Mouse (Mus musculus) thymus, adult 2 months (tissue): ENCODE results near the gene Prkrip1.

Source experiments
- CTCF ChIP-seq: fragments of 200-500 bp; IDR thresholded peaks from 2 replicates; pipeline ENCODE4 v1.5.1; 2012; ENCODE audit warnings: mild to moderate bottlenecking, control low read depth, low read length, moderate library complexity, borderline replicate concordance; ENCODE audit not compliant: control insufficient read depth, poor library complexity, insufficient read depth; ENCODE audit errors: extremely low read depth
- POLR2A ChIP-seq: fragments of 200-500 bp; IDR thresholded peaks from 2 replicates; pipeline ENCODE4 v1.6.1; 2012; ENCODE audit warnings: mild to moderate bottlenecking, low read length, control low read depth, moderate library complexity; ENCODE audit not compliant: control insufficient read depth, poor library complexity, insufficient read depth; ENCODE audit errors: extremely low read depth

DNA sequence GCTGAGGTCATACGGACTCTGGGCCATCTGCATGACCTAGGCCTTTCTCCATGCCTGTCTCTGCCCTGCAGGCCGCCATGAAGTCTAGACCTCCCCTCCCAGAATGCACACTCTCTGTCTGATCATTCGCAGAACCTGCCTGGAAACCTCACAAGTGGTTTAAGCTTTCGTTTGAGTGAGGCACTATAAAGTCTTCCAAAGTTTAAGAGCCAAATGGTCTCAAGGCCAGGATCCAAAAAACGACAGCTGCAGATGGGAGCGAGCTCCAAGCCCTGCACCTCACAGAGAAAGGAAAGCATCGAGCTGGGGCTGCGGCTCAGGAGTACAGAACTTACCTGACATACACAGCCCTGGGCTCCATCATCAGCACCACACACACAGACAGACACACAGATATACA, 46.4 kb downstream of the Prkrip1 start:
- TF ChIP-seq CTCF (no peak), POLR2A (no peak)
